Mouse (Mus musculus) gastrocnemius, postnatal 10 days (tissue): Measurements from ENCODE around the gene Catsperg1. TPM values are rescaled to one million over a fixed set of nuclear protein-coding genes. Genes with fewer than 3 reads are reported as not detected.
A peak's percentile ranks its signal among the peaks of the same experiment; 100 is the strongest.
"Not testable (repeated sequence)": the region's sequence is repeated elsewhere in the genome, so short reads cannot be mapped to it uniquely, and the experiment has no call there.

ENCODE experiments used
- DNase-seq: peaks from one replicate; pipeline ENCODE4 v3.0.0; 2021; ENCODE audit warnings: mixed read lengths
- total RNA-seq, 2 experiments: library from RNA; stranded (reverse); gene quantifications; 2 replicates each; pipeline ENCODE4 v1.2.3; 2021

Gene Catsperg1
- total RNA-seq, 2 experiments from 2014 or later, result 0.16 to 0.56 TPM

DNA sequence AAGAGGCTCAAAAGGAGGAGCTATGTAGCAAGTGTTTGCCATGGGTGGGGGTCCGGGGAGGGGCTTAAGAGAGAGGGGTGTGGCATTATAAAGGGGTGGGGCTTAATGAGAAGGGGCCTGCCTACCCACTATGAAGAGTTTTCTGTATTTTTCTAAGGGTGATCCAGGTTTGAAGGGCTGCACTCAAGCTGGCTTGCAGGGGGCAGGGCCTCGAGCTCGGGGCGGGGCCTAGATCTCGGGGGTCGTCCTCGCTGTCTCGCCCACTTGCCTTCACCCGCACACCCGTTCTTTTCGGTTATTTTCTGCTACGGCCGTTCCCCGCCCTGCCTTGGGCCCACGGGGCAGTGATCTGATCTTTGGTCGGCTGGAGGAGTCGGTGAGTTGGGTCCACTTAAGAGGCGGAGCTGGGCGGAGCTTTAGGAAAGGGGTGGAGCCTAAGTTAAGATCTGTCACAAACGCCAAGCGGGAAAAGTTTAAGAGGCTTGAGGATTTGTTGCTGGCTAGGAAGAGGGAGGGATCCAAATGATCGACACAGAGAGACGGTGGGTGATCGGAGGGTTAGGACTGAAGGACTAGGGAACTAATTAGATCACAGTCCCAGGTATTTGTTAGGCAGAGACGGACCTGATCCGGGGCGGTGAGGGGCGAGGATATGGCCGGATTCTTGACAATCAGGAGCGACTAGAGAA, 43.6 kb downstream of the Catsperg1 start, which contains the start of the genes Ggn and Spred3:
Gene Ggn (plus strand): TSS at position 145 of the 689 bp plus-strand sequence.
Gene Spred3 (minus strand): TSS at position 346 of the 689 bp plus-strand sequence.
- peak; percentile 70 for DNase-seq

DNA sequence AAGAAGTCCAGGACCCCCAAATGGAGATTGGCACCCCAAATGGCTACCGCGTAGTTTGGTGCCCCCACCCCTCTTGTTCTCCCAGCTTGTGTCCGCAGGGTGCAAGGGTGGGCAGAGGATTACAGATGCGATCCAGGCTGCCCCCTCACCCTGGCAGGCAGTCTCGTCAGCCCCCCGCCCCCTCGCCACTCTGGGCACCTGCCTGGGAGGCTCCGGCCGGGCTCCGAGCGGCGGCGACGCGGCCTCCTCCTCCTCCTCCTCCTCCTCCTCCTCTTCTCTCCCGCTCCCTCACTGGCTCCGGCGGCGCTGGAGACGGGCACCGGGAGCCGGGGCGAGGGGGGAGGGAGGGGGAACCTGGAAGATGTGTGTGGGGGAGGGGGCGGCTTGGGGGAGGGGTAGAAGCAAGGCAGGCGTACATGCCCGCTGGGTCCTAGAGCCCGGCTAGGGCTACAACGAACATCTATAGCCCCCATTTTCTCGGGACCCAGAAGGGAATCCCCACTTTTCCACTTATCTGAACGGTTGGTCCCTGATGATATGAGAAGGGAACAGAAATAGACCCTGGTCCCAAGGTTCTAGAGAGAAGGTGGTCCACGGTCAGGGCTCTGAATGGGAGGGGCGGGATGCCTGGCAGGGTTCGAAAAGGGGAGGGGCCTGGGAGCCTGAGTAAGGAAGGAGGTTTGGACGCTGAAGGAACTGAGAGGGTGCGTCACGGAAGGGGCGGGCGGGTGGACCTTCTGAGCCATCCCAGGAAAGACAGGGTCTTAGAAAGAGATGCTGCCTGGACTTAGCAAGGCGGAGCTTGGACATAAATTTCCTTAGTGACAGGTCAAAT, 44.4 kb downstream of the Catsperg1 start:
- DNase-seq, result peak; percentile 76

DNA sequence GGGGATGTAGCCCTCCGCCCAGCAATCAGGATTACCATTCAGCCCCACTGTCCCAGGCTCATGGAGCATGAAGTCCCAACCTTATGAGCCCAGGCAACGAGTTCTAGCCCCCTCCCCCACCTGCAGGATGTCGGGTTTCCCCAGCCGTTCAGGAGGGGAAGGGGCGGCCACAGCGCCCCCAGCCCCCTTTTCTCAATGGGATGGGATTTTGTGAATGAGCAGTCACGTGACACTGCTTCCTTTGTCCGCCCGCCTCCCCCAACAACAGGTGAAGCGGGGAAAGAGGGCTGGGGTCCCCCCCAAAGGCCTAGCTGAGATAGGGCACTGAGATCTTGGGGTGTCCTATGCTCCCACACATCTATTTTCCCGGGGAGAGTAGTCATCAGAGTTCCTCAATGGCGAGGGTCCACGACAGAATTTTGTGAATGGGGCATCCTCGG, 45.0 kb downstream of the Catsperg1 start:
- no peak for DNase-seq

DNA sequence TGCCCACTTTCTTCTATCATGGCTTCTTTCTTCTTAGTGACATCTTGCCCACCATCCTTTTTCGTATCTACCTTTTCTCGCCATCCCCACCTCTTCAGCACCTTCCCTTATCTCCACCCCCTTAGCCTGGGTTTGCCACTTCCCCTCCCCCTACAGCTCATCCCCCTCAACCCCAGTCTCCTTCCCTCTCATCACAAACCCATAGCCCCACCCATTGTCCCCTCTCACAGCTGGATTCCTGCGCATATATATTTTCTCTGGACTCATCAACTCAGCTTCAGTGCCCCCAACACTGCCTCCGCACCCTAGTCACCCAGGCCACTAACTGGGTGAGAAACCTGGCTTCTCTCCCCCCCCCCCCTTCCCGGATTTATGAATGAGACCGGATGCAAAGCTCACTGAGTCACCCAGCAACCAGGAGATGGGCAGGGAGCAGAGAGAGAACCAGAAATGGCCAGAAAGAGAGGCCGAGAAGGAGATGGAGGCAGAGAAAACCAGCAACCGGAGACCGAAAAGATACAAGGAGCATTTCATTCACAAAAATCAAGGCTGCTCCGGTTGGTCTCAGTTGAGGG, 45.6 kb downstream of the Catsperg1 start:
- DNase-seq, result no peak

DNA sequence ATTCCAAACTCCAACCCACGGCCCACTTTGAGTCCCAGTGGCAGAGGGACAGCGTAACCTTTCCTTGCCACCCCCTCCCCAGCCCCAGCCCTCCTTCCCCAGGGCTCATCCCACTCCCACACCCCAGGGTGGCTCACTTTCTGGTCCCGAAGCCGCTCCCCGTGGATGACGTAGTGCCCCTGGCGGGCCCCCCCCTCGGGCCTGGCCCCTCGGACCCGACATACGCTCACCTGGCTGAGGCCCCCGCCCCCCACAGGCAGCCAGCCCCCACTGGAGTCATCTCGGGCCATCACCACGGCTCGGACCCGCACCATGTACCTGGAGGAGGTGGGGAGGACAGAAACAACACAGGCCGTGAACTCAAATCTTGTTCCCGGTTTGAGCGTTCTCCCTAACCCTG, 46.2 kb downstream of the Catsperg1 start:
- DNase-seq, result no peak

DNA sequence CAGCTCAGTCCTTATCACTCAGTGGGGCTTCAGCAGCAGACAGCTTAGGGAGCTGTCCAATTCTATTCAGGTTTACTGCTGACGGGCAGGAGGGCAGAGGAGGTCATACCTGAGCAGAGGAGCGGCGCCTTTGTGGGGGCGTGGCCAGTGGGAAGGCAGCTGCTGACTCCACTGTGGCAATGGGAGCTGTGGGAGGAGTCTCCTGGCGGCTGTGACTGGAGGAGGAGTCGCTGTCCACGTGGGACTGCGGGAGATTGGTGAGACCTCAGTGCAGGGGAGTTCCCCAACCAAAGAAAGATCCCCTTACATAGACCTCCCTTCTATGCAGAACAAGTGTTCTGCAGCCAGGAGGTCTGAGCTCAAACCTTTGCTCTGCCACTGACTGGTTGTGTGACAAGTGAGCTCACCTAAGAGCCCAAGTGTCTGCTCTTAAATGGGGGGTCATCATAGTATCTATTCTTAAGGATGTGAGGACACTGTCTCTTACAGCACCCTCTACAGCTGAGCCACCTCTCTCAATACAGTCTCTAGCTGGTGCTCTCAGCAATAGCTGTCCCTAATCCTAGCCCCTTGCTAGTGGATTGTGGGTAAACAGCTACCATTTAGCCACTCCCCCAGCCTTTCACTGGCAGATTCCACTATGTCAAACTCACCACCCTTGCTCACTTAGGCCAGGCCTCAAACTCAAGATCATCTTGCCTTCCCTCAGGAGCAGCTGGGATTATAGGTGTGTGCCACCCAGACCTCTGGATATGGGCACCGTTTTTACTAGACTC, 50.9 kb downstream of the Catsperg1 start:
- peak; percentile 31 for DNase-seq

DNA sequence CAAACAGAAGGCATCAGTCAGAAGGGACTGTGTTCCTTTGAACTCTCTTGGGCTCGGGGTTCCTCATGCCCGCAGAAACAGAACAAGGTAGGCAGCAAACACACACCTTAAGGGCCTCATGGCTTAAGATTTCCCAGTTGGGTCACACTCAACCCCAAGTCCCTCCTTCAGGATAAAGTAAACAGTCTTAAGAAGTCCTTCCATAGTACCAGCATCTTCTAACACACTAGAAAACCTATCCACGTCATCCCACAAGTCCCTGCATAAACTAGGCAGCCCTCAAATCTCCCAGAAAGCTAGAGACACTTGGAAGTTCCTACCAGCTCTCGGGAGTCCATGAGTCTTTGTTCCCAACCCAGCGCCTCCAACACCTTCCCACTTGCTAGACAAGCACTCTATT, 51.5 kb downstream of the Catsperg1 start:
- no peak for DNase-seq

DNA sequence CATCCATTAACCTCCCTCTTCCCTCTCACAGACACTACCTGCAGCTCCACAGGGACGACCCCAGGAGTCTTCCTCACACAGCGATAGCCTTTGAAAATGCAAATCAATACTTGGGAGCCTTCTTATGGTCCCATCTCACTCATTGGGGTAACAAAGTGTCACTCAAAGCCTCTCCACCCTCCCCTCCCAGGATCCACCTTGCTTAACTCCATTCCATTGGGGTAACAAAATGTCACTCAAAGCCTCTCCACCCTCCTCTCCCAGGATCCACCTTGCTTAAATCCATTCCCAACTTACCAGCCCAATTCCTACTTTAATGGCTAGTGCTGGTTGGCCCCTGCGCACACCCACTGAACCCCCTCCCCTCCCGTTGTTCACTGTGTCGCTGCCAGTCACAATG, 55.6 kb downstream of the Catsperg1 start:
- DNase-seq, result no peak

DNA sequence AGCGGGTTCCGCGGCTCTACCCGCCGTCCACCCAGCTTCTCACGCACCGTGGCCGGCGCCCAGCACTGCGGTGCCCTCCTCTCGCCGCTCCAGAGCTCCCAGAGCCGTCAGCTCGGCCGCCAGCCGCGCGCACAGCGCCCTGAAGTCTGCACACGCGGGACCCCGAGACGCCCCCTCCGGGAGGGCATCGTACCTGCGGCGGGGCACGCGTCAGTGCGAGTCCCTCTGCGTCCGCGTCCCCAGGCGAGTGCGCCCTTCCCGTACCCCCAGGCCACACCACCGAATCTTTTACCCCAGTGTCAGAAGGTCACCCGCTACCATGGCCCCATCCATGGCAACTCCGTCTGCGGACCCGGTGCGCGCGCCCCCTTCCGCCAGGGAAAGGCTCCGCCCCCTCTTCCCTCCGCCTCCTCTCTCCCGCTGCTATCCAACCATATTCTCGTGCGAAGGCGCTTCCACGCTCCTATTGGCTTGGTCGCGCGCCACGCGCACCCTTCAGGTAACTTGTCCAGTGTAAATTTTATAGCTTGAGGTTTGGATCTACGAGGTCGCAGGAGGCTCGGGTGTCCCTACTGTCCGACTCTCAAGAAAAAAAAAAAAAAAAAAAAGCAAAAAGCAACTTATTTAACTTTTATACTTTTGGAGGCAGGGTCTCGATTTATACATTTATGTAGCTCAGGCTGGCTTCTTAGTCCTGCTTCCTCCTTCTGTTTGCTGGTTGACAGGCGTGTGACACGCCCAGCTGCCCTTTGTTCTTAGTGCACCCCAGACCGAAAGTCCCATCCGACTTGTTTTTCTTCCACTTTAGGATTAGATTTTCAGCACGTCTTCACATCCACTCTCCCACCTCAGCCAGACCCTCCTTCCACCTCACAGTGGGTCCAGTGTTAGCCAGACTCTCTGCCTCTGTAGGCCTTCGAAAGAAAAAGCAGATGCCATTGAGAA, 57.7 kb downstream of the Catsperg1 start, which contains the start of gene Fam98c:
Gene Fam98c (minus strand): TSS at position 397 of the 945 bp plus-strand sequence.
- peak; percentile 82 for DNase-seq

DNA sequence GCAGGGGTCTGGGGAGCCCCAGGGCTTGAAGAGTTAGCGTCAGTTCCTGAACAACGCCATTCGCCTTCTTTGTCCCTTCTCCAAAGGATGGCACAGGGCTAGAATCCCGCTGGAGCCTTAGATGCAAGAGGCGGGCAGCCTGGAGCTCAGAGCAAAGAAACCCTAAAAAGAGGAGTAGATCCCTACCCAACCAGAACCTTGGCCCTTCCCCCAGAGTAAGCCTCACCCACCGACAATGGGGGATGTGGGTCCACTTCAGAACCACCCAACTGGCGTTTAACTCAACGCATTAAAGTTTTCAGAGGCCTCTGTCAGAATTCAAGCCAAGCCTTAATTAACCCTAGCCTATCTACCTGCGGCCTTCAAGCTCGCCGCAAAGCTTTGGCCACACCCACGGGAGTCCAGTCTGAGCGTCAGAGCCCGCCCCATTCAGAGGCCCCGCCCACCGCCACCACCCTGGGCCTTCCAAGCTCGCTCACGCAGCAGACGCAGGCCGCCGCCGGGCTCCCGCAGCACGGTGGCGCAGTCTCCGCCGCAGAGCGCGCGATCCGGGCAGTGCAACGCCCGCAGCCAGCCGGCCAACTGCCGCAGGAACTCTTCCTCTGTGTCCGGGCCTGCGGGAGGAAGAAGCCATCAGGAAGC, 58.5 kb downstream of the Catsperg1 start:
- peak; percentile 91 for DNase-seq

DNA sequence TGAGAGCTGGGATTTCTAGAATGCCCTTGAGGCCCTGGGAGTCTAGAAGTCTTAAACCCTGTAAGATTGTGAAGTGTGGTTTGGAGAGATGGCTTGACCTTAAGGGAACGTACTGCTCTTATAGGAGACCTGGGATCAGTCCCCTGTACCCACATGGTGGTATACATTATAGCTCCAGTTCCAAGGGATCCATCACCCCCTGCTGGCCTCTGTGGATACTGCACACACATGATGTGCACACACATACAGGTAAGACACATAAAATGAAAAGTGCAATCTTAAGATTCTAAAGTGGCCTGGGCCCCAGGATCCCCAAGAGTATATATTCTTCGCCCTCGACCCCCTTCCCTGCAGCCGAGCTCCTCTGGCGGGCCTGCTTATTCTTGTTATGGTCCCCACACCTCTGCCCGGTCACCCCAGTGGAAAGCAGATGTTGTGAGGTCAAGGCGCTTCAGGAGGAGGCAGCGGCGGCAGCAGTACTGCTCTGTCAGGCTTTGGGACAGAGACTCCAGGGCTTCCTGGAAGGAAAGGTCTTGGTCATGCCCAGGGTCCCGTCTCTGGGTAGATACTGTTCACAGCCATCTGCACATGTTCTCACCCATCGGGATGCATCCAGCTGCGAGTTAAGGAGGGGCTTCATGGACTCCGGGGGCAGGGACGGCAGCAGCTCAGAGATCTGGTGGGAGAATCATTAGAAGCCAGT, 59.7 kb downstream of the Catsperg1 start:
- no peak for DNase-seq

DNA sequence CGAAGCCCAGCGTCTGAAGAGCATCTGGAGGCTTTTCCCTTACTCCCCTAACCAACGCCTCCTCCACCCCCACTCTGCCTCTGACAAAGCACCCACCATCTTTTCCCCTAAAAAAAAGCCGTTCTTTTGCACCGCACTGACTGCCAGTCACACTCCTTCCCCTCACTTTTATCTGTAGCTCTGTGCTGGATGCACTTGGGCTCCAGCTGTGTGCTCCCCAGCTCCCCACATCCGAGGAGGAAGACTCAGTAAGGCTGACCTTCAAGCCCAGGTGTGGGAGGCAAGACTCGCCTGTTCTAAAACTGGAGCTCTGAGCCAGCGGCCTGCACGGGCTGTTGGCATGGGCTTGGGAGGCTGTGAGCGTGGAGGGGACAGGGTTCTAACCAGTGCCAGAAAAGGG, 62.3 kb downstream of the Catsperg1 start:
- no peak for DNase-seq

DNA sequence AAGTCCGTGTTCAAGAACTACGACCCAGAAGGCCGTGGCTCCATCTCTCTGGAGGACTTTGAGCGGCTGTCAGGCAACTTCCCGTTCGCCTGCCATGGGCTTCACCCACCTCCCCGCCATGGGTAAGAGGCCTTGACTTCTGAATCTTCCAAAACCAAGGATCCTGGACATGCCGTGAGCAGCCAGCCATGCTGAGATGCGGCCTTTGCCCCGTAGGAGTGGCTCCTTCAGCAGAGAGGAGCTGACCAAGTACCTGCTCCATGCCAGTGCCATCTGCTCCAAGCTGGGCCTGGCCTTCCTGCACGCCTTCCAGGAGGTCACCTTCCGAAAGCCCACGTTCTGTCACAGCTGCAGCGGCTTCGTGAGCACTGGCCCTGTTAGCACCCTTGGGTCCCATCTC, 65.1 kb downstream of the Catsperg1 start:
- DNase-seq, result no peak

DNA sequence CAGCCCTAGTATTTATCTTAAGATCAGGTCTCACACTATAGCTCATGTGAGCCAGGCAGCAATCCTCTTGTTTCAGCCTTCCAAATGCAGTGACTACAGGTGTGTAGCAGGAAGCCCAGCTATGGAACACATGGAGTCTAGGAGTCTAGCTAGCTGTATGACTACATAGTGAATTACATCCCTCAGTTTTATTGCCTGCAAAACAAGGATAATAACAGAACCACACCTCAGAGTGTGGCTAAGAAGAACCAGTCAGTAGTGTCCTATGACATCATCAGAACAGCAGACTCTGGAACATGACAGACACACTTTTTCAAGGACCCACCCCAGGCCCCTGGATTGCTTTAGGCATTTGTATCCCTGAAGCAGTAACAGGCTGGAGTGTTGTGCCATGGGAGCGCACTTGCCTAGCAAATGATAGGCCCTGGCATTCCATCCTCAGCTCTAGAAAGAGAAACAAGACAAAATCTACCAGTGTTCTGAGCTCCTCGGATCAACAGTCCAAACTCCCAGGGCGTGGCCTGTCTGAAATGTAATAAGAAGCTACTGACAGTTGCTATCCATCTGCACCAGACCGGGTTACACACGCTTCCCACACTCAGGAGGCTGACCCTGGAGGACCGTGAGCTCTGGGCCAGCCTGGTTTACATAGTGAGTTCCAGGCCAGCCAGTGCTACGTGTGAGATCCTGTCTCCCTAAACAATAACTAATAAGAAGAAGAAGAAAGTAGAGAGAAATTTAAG, 67.0 kb downstream of the Catsperg1 start:
- DNase-seq, result no peak

DNA sequence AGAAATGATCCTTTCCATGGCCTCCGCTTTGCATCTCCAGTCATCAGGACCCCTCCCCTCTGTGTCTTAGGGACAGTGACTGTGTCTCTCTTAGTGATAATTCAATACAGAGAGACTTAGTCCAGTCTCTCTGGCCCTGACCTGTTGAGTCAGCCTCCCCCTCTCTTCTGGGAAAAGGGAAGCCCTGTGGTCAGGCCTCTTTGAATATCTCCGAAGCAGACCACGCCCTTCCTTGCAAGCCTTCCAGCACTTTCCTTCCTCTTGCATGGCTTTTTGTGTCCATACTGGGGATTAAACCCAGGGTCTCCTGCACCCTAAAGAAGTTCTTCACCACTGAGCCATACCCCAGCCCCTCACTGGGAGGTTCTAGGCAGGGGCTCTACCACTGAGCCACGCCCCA, 69.8 kb downstream of the Catsperg1 start:
- DNase-seq, result no peak

DNA sequence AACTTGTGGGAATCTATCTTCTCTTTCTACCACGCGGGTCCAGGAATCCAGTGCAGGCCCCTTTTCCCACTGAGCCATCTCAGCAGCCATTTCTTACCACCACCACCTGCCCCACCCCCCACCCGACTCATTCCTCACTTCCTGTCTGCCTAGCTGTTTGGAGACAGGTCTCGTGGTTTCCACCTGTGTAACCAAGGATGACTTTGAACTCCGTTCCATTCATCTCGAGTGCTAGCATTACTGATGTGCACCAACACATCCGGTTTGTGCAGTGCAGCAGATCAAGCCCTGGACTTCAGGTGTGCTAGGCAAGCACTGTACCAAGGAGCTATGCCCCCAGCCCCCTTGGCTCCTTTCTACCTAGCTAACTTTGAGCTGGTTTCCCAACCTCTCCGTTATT, 72.4 kb downstream of the Catsperg1 start:
- no peak for DNase-seq

DNA sequence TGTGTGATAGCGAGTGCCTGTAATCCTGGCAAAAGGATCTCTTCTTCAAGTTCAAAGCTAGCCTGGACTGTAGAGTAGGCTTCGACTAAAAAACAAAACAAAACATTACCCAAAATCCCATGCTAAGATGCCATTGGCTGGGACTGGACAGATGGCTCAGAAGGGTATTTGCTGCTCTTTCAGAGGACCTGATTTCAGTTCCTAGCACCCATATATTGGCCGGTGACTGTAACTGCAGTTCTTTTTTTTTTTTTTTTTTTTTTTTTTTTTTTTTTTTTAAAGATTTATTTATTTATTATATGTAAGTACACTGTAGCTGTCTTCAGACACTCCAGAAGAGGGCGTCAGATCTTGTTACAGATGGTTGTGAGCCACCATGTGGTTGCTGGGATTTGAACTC, 74.6 kb downstream of the Catsperg1 start:
- not testable (repeated sequence) for DNase-seq

DNA sequence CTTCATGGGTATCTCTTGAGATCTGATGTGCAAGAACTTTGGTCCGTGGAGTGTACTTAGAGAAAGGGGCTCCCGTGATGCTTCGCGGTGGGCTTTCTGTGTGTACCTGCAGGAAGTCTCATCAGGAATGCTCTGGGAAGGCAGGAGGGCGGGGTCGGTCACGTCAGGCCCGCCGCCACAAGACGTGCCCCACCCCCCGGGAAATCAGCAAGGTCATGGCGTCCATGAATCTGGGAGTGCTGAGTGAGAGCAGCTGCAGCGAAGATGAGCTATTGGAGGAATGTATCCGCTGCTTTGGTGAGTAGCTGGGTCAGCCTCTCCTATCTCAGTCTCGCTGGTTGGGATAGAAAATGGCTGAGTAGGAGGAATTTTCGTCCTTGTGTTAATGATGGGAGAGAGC, 76.4 kb downstream of the Catsperg1 start:
- no peak for DNase-seq
